Mouse (Mus musculus) limb, embryonic 15.5 days (tissue): ENCODE measurements at regions not wholly inside any gene's neighbourhood (a gene's known extent, or its start where the extent isn't known, plus 50 kb on each side); places are given as distances from the start of the nearest gene placed in this dataset.

Experiments used
- ATAC-seq: fragments of 200-750 bp; cut with Nextera tagmentation; 2 replicates; pipeline ENCODE4 v1.8.0; 2017; ENCODE audit warnings: low read depth, moderate TSS enrichment; ENCODE audit not compliant: insufficient number of reproducible peaks, low FRiP score, low TSS enrichment
- H3K27ac ChIP-seq: fragments of 300-500 bp; sonication (generic); 2 replicates; pipeline ENCODE4 v1.5.1; 2015; ENCODE audit warnings: moderate library complexity, mild to moderate bottlenecking, inconsistent platforms
- H3K27me3 ChIP-seq: fragments of 300-500 bp; sonication (generic); 2 replicates; pipeline ENCODE4 v1.6.1; 2015; ENCODE audit warnings: inconsistent platforms
- H3K36me3 ChIP-seq: fragments of 300-500 bp; sonication (generic); 2 replicates; pipeline ENCODE4 v1.6.1; 2015; ENCODE audit warnings: inconsistent platforms
- H3K4me1 ChIP-seq: fragments of 300-500 bp; sonication (generic); 2 replicates; pipeline ENCODE4 v1.6.1; 2015; ENCODE audit warnings: inconsistent platforms
- H3K4me2 ChIP-seq: fragments of 300-500 bp; sonication (generic); 2 replicates; pipeline ENCODE4 v1.6.1; 2015; ENCODE audit warnings: mild to moderate bottlenecking, inconsistent platforms
- H3K4me3 ChIP-seq: fragments of 300-500 bp; sonication (generic); 2 replicates; pipeline ENCODE4 v1.5.1; 2015; ENCODE audit warnings: mild to moderate bottlenecking, inconsistent platforms
- H3K9ac ChIP-seq: fragments of 300-500 bp; sonication (generic); 2 replicates; pipeline ENCODE4 v1.6.1; 2015; ENCODE audit warnings: inconsistent platforms
- H3K9me3 ChIP-seq: fragments of 300-500 bp; sonication (generic); 2 replicates; pipeline ENCODE4 v1.6.1; 2016; ENCODE audit warnings: inconsistent platforms
- WGBS: fragments of 180-500 bp; shearing (Covaris S2); methylation state at CpG from one replicate; pipeline ENCODE4 v1.1.7; 2015; 5-methylcytosine and 5-hydroxymethylcytosine counted together

DNA sequence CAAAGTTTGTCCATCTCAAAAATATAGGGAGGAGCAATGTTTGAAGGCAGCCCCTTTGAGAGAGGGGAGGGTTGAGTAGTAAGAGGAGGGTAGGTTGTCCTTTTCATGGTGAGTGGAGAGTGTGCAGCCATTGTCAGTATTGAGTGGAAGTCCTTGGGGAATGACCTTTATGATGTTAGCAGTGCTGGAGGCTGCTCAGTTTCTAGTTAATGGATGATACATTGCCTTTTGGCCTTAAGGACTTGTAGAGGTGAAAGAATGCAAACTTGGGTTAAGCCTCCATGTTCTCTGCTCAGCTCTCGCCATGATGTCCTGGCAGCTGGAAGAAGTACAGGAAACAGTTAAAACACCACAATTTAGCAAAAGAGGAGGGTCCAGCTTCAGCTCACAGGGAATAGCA lies 250.6 kb downstream of the Dmrt2 start:
- Histone ChIP-seq H3K27me3 (no peaks in the 10 kb centered on the region), H3K27ac (no peak overlapping the region), H3K4me3 (no peak overlapping the region), H3K36me3 (no peaks in the 10 kb centered on the region), H3K4me2 (no peak overlapping the region), H3K9ac (no peak overlapping the region), H3K9me3 (no peaks in the 10 kb centered on the region), H3K4me1 (peaks cover 8% of the 10 kb centered on the region)
- ATAC-seq, result no peak
- 83% methylated on average over 1 of the region's 1 CpGs for WGBS

DNA sequence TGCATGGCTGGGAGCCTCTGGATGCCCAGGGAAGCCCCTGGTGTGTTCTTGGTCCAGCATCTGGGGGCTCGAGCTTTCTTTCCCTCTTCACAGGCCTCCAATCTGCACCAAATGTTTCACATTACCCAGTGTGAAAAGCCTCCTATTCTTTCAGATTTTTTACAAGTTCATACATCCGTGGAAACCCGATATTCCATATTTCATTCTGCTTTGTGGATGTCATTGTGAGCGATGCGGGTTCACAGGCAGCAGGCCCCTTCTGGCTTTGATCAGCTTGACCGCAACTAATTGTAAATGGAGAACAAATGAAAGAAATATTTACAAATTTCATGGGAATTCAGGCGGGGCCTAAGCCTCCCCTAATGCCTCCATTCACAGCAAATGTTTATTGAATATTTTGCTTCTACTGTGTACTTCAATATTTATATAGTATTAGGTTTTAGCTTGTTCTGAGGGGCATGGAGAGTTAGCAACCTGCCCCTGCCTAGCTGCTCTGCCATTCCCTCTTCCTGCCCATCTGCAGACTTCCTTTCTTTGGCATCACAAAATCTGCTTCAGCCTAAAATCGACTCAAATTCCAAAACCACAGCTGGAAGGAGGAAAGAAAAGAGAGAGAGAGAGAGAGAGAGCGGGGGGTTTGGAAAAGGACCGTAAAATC lies 251.6 kb downstream of the Dmrt2 start:
- Histone ChIP-seq H3K4me3 (no peak overlapping the region), H3K4me1 (peaks cover 8% of the 10 kb centered on the region), H3K9ac (no peak overlapping the region), H3K9me3 (no peaks in the 10 kb centered on the region), H3K27ac (peak overlapping the region; percentile 22; the same call in 1 of the 2 replicates), H3K36me3 (no peaks in the 10 kb centered on the region), H3K4me2 (no peak overlapping the region), H3K27me3 (no peaks in the 10 kb centered on the region)
- ATAC-seq, result no peak
- WGBS, result 30% methylated on average over 10 of the region's 10 CpGs

DNA sequence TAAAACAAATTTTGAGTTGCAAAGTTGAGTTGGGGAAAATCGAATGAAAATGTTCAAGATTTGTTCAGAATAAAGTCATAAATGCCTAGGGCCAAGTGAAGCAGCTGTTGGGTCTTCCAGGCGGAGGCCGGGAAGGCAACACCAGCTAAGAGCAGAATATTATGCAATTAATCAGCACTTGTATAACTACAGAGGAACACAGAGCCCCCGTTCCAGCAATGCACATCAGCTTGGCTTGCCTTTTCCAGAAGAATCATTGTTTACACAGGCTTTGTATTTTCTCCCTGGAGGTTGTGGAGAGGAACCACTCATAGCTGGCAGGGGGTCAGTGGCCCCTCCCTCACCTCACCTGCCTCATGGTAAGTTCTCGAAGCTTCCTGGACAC lies 252.2 kb downstream of the Dmrt2 start:
- peaks cover 8% of the 10 kb centered on the region for H3K4me1 ChIP-seq
- WGBS, result 23% methylated on average over 5 of the region's 5 CpGs
- no peak for ATAC-seq
- H3K4me3 ChIP-seq, result no peak overlapping the region
- H3K9ac ChIP-seq, result no peak overlapping the region
- no peaks in the 10 kb centered on the region for H3K9me3 ChIP-seq
- no peaks in the 10 kb centered on the region for H3K36me3 ChIP-seq
- H3K4me2 ChIP-seq, result no peak overlapping the region
- H3K27me3 ChIP-seq, result no peaks in the 10 kb centered on the region
- peak overlapping the region; percentile 22; the same call in 1 of the 2 replicates for H3K27ac ChIP-seq

DNA sequence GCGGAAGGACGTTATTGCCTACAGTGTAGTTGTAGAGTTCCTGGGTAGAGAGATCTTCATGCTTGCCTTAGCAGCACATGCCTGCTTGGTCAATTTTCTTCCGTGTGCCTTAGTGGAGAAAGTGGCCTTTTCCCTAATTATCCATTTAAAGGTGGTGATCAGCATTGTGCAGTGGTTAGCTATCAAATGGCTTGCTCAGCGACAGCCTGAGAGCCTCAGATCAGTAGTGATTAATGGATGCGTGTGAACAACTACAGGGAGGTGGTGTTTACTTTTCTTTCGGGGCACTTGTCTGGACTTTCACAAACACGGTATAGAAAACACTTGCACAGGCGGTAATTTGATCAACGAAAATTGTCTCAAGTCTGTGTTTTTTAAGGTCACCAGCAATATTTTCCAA lies 255.0 kb downstream of the Dmrt2 start:
- WGBS, result 49% methylated on average over 9 of the region's 9 CpGs
- H3K27ac ChIP-seq, result no peak overlapping the region
- ATAC-seq, result no peak
- no peak overlapping the region for H3K4me2 ChIP-seq
- H3K9ac ChIP-seq, result no peak overlapping the region
- H3K27me3 ChIP-seq, result no peaks in the 10 kb centered on the region
- H3K4me3 ChIP-seq, result no peak overlapping the region
- H3K4me1 ChIP-seq, result peaks cover 8% of the 10 kb centered on the region
- no peaks in the 10 kb centered on the region for H3K9me3 ChIP-seq
- H3K36me3 ChIP-seq, result no peaks in the 10 kb centered on the region

DNA sequence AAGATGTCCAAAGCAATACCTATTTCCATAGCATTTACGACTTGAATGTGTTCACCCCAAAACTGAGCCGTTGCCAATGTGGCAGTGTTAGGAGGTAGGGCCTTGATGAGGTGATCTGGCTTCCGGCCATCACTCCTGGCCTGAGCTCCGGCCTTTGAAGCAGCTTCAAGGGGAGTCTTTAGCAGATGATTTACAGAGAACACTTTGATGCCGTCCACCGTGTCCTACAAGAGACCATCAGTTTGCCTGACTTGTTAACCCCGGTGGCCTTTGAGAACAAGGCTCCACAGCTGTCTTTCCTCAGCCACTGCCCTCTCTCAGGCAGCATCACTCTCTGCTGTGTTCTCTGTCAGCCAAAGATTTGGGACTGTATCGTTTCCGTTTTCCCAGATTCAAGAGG lies 265.1 kb downstream of the Dmrt2 start:
- no peak for ATAC-seq

DNA sequence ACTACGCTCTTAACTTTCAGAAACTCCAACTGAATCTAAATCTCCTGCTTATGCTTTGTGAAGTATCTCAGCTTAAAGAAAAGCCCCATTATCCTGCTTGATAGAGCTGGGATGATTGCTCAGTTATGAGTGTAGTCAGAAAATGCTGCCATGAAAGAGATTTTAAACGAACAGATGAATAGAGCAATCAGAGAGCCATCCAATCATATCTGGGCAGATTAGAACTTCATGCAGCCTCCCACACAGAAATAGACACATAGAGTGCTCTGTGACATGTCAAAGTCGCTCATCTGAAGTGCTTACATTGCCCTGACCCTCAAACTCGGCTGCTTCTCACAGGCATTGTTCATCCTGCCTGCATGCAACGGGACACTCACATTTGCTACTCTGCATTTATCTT lies 299.0 kb downstream of the Dmrt2 start:
- Histone ChIP-seq H3K4me3 (no peak overlapping the region), H3K27ac (no peak overlapping the region), H3K36me3 (no peaks in the 10 kb centered on the region), H3K4me2 (no peak overlapping the region), H3K27me3 (no peaks in the 10 kb centered on the region), H3K9ac (no peak overlapping the region), H3K4me1 (no peaks in the 10 kb centered on the region), H3K9me3 (no peaks in the 10 kb centered on the region)
- ATAC-seq, result no peak
- 71% methylated on average over 5 of the region's 5 CpGs for WGBS

More for the DNA sequence above, 265.1 kb downstream of the Dmrt2 start:
- Histone ChIP-seq H3K36me3 (no peaks in the 10 kb centered on the region), H3K9ac (no peak overlapping the region), H3K4me1 (no peaks in the 10 kb centered on the region), H3K27me3 (no peaks in the 10 kb centered on the region), H3K4me2 (no peak overlapping the region), H3K4me3 (no peak overlapping the region), H3K27ac (no peak overlapping the region), H3K9me3 (no peaks in the 10 kb centered on the region)
- 32% methylated on average over 9 of the region's 9 CpGs for WGBS

DNA sequence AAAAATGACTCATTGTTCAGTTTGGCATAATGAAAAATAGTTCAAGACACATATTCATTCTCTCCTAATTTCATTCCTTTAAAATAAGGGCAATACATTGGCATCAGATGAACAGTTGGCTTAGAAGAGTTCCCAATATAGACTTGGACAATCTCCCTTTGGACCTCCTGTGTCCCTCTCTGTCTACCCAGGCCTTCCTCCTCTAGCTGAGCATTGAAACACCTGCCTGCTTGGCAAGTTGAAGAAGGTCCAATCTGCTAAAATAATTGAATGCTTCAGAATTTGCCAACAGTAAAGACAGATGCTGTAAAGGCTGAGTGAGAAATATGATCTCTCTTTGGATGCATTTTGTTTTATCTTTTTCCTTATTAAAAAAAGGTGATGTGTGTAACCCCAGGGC lies 303.0 kb downstream of the Dmrt2 start:
- Histone ChIP-seq H3K4me2 (no peak overlapping the region), H3K4me1 (no peaks in the 10 kb centered on the region), H3K36me3 (no peaks in the 10 kb centered on the region), H3K27me3 (no peaks in the 10 kb centered on the region), H3K4me3 (no peak overlapping the region), H3K9ac (no peak overlapping the region), H3K9me3 (no peaks in the 10 kb centered on the region), H3K27ac (no peak overlapping the region)
- ATAC-seq, result no peak

DNA sequence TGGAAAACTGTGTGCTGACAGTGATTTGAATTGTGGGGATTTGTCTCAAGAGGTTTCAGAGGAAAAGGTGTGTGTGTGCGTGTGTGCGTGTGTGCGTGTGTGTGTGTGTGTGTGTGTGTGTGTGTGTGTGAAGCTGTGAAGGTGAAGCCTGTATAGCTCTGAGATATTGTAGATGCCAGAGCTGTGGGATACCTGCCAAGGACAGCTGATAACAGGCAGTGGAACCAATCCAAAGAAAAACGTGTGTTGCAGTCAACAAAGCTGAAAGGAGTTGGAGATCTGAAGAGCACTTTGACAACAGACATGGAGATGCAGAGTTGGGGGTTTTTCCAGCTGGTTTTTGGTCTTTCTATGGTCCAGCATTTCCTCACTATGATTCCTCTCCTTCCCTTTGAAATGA lies 308.1 kb downstream of the Dmrt2 start:
- H3K4me2 ChIP-seq, result no peak overlapping the region
- no peak overlapping the region for H3K27ac ChIP-seq
- H3K4me1 ChIP-seq, result no peaks in the 10 kb centered on the region
- H3K36me3 ChIP-seq, result no peaks in the 10 kb centered on the region
- no peak for ATAC-seq
- no peak overlapping the region for H3K4me3 ChIP-seq
- WGBS, result 72% methylated on average over 4 of the region's 4 CpGs
- H3K9me3 ChIP-seq, result no peaks in the 10 kb centered on the region
- no peaks in the 10 kb centered on the region for H3K27me3 ChIP-seq
- H3K9ac ChIP-seq, result no peak overlapping the region

DNA sequence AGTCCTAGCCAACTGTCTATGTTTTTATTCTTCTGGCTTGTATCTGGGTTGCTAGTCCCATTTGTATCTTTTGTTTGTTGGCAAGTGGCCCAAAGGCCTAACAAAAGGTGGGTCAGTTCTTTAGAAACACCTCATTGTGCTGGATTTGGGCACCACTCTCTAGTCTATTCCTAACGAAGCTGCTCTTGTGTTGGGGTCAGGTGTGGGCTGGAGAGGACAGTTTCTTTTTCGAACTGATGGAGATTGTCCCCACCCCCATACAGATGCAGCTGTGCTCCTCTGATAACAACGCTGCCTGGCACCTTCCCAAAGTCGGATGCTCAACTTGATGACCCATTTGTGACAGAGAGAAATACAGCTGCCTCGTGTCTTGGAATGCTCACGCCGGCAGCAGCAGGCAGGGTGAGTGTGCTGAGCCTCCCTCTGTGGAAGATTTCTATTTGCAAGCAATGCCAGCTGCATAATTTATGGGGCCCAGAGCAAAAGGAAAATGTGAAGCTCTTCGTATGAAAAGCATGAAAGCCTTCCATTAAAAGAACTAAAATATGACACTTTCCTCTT lies 342.5 kb downstream of the Dmrt2 start:
- Histone ChIP-seq H3K9me3 (no peaks in the 10 kb centered on the region), H3K36me3 (no peaks in the 10 kb centered on the region), H3K4me1 (peaks cover 4% of the 10 kb centered on the region; the same call in 1 of the 2 replicates), H3K27me3 (no peaks in the 10 kb centered on the region), H3K4me3 (no peak overlapping the region), H3K27ac (no peak overlapping the region), H3K4me2 (no peak overlapping the region), H3K9ac (no peak overlapping the region)
- ATAC-seq, result no peak
- WGBS, result 23% methylated on average over 8 of the region's 8 CpGs

DNA sequence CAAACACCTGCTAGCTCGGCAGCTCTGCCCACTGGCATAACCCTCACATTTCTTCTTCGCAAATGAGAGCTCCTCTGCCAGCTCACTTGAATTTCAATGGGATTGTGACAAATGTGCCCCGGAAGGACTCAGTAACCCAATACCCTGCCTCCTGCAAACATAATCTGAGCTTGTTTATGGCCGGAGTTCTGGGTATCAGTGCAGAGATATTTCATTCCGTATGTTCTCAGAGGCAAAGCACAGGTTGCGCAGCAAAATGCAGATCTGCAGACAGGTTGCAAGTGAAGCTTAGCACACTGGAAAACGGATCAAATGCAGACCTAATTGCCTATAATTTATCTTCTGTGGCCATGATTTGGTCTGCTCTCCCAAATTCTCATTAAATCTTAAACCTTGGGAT lies 348.9 kb downstream of the Dmrt2 start:
- no peak overlapping the region for H3K27ac ChIP-seq
- H3K36me3 ChIP-seq, result no peaks in the 10 kb centered on the region
- H3K27me3 ChIP-seq, result no peaks in the 10 kb centered on the region
- H3K4me2 ChIP-seq, result no peak overlapping the region
- no peaks in the 10 kb centered on the region for H3K9me3 ChIP-seq
- WGBS, result 61% methylated on average over 7 of the region's 7 CpGs
- no peak overlapping the region for H3K9ac ChIP-seq
- ATAC-seq, result no peak
- no peaks in the 10 kb centered on the region for H3K4me1 ChIP-seq
- no peak overlapping the region for H3K4me3 ChIP-seq

DNA sequence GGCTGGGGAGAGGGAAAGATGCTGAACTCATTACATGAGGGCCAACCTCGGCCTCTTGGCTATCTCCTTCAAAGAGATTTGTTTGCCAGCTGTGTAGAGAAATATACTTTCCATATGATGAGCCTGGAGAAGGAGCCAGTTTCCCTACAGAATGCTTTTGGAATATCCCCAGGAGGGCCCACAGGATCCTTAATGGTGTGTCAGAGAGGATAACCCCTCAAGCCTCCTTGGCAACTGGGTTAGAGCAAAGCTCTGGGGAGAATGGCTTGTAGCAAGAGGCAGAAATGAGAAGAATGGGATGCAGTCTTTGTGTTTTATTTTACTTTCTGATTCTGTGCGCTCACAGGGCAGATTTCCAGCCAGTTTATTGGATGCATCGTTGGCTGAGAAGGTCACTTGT lies 353.9 kb downstream of the Dmrt2 start:
- Histone ChIP-seq H3K4me1 (no peaks in the 10 kb centered on the region), H3K4me2 (no peak overlapping the region), H3K27ac (no peak overlapping the region), H3K36me3 (no peaks in the 10 kb centered on the region), H3K27me3 (no peaks in the 10 kb centered on the region), H3K9ac (no peak overlapping the region), H3K4me3 (no peak overlapping the region), H3K9me3 (no peaks in the 10 kb centered on the region)
- ATAC-seq, result peak; percentile 82; the same call in 1 of the 2 replicates
- 57% methylated on average over 3 of the region's 3 CpGs for WGBS

DNA sequence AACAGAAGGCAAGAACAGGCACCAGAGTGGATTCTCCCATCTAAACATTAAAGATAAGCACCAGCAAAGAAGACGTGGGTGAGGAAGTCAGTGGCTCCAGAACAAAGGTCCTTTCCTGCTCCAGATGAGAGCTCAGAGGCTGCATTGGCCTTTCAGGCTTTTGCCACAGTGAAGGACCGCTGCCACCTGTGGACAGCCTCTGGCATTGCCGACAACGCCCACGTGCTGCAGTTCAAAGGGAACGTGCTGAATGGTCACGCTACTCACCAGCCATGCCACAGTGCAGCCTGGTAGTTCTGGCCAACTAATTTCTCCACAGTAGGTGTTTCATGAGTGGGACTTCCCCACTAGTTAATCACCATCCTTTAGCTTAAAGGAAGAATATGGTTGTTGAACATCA lies 365.1 kb downstream of the Dmrt2 start:
- 10% methylated on average over 7 of the region's 7 CpGs for WGBS
- H3K27me3 ChIP-seq, result no peaks in the 10 kb centered on the region
- ATAC-seq, result no peak
- no peak overlapping the region for H3K4me3 ChIP-seq
- no peak overlapping the region for H3K4me2 ChIP-seq
- no peaks in the 10 kb centered on the region for H3K36me3 ChIP-seq
- no peak overlapping the region for H3K9ac ChIP-seq
- H3K4me1 ChIP-seq, result 0 out of 2 replicates have a peak, but pooled peaks cover 5% of the 10 kb centered on the region
- no peaks in the 10 kb centered on the region for H3K9me3 ChIP-seq
- H3K27ac ChIP-seq, result no peak overlapping the region
